Mouse (Mus musculus) erythroblast, embryonic 14.5 days (primary cell): ENCODE results near the gene Stx5a.

Source experiments
- GATA1 ChIP-seq: IDR thresholded peaks from 2 replicates; pipeline ENCODE4 v1.6.1; 2012; ENCODE audit warnings: low read length, inconsistent platforms, mixed read lengths
- TAL1 ChIP-seq: IDR thresholded peaks from 3 replicates; pipeline ENCODE4 v1.6.1; 2012; ENCODE audit warnings: low read length, inconsistent platforms, mixed read lengths

DNA sequence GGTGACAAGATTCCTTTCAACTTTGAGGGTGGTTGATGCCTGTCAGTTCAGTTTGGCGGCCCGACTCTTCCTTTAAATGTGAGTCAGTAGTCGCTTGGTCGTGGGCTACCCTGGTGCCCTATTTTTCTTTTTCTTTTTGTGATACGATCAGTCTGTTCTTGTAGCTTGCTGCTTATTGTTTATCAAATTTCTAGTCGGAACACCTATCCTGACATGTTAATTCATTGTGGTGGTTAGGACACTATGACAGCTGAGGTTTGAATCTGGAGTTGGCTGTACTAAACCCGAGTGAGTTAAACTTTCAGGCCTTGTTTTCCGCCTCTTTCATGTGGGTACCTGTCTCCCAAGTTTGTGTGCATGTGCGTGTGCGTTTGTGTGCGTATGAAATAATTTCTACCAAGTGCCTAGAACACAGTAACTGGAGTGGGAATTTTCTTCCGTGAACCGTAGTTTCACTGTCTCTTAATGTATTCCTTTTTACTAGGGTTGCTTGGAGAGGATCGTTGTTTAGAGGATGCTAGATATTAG is 16.3 kb downstream of the Stx5a start:
- TF ChIP-seq GATA1 = no peak
- no peak for TF ChIP-seq TAL1
